Mouse (Mus musculus) ES-E14 (cell line): ENCODE data around the gene Gldn. TPM values are rescaled to one million over a fixed set of nuclear protein-coding genes. Genes with fewer than 3 reads are reported as not detected.

ENCODE experiments used
- DNase-seq: peaks from one replicate; pipeline ENCODE4 v3.0.0-alpha.2; 2013; ENCODE audit warnings: low read depth, low spot score
- H3K27ac ChIP-seq: 2 replicates; pipeline ENCODE4 v1.5.1; 2012; ENCODE audit warnings: low read depth, mild to moderate bottlenecking, low read length, moderate library complexity, mixed read lengths; ENCODE audit not compliant: poor library complexity, insufficient read depth, severe bottlenecking
- H3K36me3 ChIP-seq: 2 replicates; pipeline ENCODE4 v1.6.1; 2012; ENCODE audit warnings: mild to moderate bottlenecking, low read length, moderate library complexity, mixed read lengths; ENCODE audit not compliant: control insufficient read depth, poor library complexity, insufficient read depth, severe bottlenecking
- H3K4me1 ChIP-seq, 2 experiments: fragments of 150-350 bp in 1 of 2; sonication (generic) in 1 of 2; 2 replicates each; pipeline ENCODE4 v1.6.1; 2012; ENCODE audit warnings: low read length in 2 of 2, mild to moderate bottlenecking in 1 of 2, mixed read lengths in 1 of 2; ENCODE audit not compliant: control insufficient read depth in 2 of 2, insufficient read depth in 2 of 2, poor library complexity in 1 of 2
- H3K4me3 ChIP-seq, 2 experiments: fragments of 150-350 bp in 1 of 2; sonication (generic) in 1 of 2; 2 replicates each; pipeline ENCODE4 v1.5.1; 2012; ENCODE audit warnings: low read length in 2 of 2, low read depth in 1 of 2, mild to moderate bottlenecking in 1 of 2, mixed read lengths in 1 of 2; ENCODE audit not compliant: insufficient read depth in 1 of 2, poor library complexity in 1 of 2, severe bottlenecking in 1 of 2
- H3K9ac ChIP-seq: 2 replicates; pipeline ENCODE4 v1.6.1; 2012; ENCODE audit warnings: low read depth, mild to moderate bottlenecking, low read length, mixed read lengths; ENCODE audit not compliant: poor library complexity, insufficient read depth, severe bottlenecking
- H3K9me3 ChIP-seq: fragments of 150-350 bp; sonication (generic); 2 replicates; pipeline ENCODE4 v1.6.1; 2012; ENCODE audit warnings: low read depth, mild to moderate bottlenecking, low read length; ENCODE audit not compliant: control insufficient read depth, insufficient read depth
- CHD2 ChIP-seq: IDR thresholded peaks from 2 replicates; pipeline ENCODE4 v1.6.1; 2014; ENCODE audit warnings: mild to moderate bottlenecking, low read depth, low read length, inconsistent platforms
- HCFC1 ChIP-seq: IDR thresholded peaks from 2 replicates; pipeline ENCODE4 v1.6.1; 2012; ENCODE audit warnings: low read length, inconsistent platforms, borderline replicate concordance; ENCODE audit not compliant: insufficient read depth
- MAFK ChIP-seq: IDR thresholded peaks from 2 replicates; pipeline ENCODE4 v1.6.1; 2014; ENCODE audit warnings: mild to moderate bottlenecking, low read depth, low read length, inconsistent platforms; ENCODE audit not compliant: insufficient read depth
- ZC3H11A ChIP-seq: IDR thresholded peaks from 2 replicates; pipeline ENCODE4 v1.6.1; 2012; ENCODE audit warnings: low read depth, mild to moderate bottlenecking, inconsistent platforms, low read length, borderline replicate concordance
- ZNF384 ChIP-seq: IDR thresholded peaks from 2 replicates; pipeline ENCODE4 v1.6.1; 2012; ENCODE audit warnings: low read depth, low read length, inconsistent platforms
- in situ Hi-C, 2 experiments: fragments of 600-800 bp; cut with MboI; formaldehyde crosslinking; loops; one replicate each; pipeline ENCODE4 v1.15.1; 2025; ENCODE audit warnings: low sequenced_read_pairs in 2 of 2, inconsistent platforms in 1 of 2; ENCODE audit not compliant: unreplicated experiment in 2 of 2
- total RNA-seq: library from RNA; depleted of rRNA; stranded (reverse); fragments of 300-350 nt; gene quantifications from 2 replicates; pipeline ENCODE4 v1.2.3, GENCODE M21; 2012

Gldn gene
- total RNA-seq, 1 experiment: not detected

DNA sequence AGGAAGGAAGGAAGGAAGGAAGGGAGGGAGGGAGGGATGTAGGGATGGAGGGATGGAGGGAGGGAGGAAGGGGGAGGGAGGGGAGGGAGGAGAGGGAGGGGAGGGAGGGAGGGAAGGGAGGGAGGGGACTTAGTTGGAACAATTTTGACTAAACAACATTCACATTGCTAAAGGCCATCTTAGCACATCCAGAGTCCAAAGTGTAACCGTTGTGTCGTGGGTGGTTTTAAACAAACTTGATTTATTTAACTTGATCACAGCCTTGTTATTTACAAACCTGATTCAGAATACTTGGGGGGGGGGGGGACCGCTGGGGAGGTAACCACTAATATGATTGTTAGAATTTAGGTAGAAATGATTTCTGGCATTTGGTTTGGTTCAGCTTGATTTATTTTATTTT, 13.1 kb downstream of the Gldn start:
- in situ Hi-C loops: no loop called here
- H3K4me1 ChIP-seq: peaks cover 0 to 2% of the 10 kb centered on the region in 2 experiments; a peak in 1 of 4 replicates

DNA sequence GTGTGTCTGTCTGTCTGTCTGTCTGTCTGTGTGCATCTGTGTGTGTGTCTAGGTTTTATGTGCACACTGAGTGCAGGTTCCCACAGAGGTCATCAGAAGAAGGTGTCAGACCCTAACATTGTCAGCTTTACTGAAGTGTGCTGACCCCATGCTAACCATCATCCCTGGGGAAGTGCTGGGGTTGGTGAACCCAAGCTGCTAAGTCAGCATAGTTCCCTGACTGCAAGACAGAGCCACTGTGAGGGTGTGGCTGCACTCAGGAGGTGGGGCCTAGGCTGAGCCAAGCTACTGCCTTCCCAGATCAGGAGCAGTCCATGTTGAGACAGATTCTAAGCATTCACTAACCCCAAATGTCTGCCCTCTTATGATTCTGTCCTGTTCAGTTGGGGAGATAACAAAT, 13.5 kb downstream of the Gldn start:
- peak; percentile 84 for TF ChIP-seq MAFK
- TF ChIP-seq ZC3H11A: no peak
- no peak overlapping the region for H3K9ac ChIP-seq
- no peaks in the 10 kb centered on the region for H3K36me3 ChIP-seq
- in situ Hi-C loops: no loop called here
- no peak overlapping the region for H3K4me3 ChIP-seq
- DNase-seq: no peak
- H3K9me3 ChIP-seq: no peaks in the 10 kb centered on the region
- peaks cover 0 to 2% of the 10 kb centered on the region in 2 experiments; a peak in 1 of 4 replicates for H3K4me1 ChIP-seq
- no peak overlapping the region for H3K27ac ChIP-seq

More for the DNA sequence above, 13.1 kb downstream of the Gldn start:
- TF ChIP-seq ZC3H11A: no peak
- no peak for TF ChIP-seq ZNF384
- H3K36me3 ChIP-seq: no peaks in the 10 kb centered on the region
- DNase-seq: no peak
- no peak overlapping the region for H3K9ac ChIP-seq
- no peak overlapping the region for H3K27ac ChIP-seq
- no peak overlapping the region for H3K4me3 ChIP-seq
- no peaks in the 10 kb centered on the region for H3K9me3 ChIP-seq

DNA sequence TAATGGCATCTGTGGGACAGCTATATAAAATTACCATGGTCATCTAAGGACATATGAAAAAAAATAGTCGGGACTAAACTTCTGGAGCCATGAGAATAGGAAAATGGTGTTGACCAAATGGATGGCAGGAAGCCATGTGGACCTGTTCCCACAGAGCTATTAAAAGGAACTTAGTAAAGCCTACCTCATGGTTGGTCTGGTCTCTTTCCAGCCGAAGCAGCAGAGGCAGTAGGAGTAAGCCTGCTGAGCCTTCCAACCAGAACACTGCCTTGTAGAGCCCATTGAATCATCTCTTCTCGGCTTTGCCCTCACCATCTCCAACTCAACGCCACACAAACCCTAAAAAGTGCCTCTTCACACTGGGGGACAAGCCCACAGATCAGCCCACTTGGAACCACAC, 15.0 kb downstream of the Gldn start:
- TF ChIP-seq ZC3H11A (no peak), MAFK (no peak), HCFC1 (no peak), CHD2 (no peak), ZNF384 (no peak)
- in situ Hi-C loops: no loop called here
- H3K27ac ChIP-seq: no peak overlapping the region
- no peak overlapping the region for H3K9ac ChIP-seq
- H3K4me1 ChIP-seq: peaks cover 0 to 2% of the 10 kb centered on the region in 2 experiments; a peak in 1 of 4 replicates
- H3K36me3 ChIP-seq: no peaks in the 10 kb centered on the region
- no peak overlapping the region for H3K4me3 ChIP-seq
- DNase-seq: no peak
- H3K9me3 ChIP-seq: no peaks in the 10 kb centered on the region

DNA sequence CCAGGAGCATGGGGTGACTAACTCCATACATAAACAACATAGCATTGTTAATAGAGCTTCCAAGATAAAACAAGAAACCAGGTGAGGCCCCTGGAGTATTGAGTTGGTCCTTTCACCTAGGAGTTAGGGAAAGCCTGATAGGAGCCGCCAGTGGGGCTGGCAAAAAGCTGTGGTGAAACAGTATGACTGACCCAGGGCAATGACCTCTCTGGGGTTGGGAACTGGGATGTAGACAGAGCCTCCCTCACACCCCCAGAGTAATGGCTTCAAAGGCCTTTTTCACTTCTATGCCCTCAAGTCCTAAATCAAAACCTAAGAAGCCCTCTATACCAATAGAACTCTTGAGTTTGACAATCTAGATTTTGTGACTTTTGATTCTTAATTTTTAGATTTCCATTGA, 21.9 kb downstream of the Gldn start:
- in situ Hi-C loops: no loop called here
- no peak overlapping the region for H3K4me3 ChIP-seq
- TF ChIP-seq HCFC1 (no peak), ZC3H11A (no peak), MAFK (no peak), CHD2 (no peak), ZNF384 (no peak)

DNA sequence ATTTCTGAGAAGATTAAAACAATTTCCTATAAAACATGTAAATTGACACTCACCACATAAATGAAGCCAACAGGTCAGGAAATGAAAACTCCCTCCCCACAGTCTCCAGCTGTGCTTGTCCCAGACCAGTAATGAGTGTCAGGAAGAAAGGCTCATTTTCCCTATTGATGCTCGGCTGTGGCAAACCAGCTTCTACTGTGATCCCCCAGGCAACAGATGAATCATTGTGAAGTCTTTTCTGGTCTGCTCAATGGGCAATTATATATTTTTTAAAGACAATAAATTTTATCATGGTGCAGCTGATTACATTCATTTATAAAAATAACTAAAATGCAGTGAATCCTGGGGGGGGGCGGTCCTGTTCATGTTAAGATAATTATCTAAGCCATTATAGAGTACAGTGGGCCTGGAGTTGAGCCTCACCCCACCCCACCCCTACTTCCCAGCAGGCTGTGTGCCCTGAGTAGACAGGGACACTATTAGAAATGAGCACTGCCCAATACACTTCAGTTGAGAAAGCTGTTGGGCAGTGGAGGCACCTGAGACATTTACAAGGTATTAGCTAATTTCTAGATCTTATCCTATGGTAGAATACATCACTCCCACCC, 22.6 kb downstream of the Gldn start:
- Histone ChIP-seq H3K4me1 (no peaks in the 10 kb centered on the region), H3K9ac (no peak overlapping the region), H3K9me3 (no peaks in the 10 kb centered on the region), H3K27ac (no peak overlapping the region), H3K36me3 (no peaks in the 10 kb centered on the region), H3K4me3 (no peak overlapping the region)
- in situ Hi-C loops: no loop called here
- TF ChIP-seq ZC3H11A (no peak), HCFC1 (no peak), ZNF384 (no peak), MAFK (no peak), CHD2 (no peak)
- DNase-seq: no peak

More for the DNA sequence above, 21.9 kb downstream of the Gldn start:
- no peak overlapping the region for H3K27ac ChIP-seq
- no peaks in the 10 kb centered on the region for H3K36me3 ChIP-seq
- no peak for DNase-seq
- H3K9me3 ChIP-seq: no peaks in the 10 kb centered on the region
- H3K4me1 ChIP-seq: no peaks in the 10 kb centered on the region
- no peak overlapping the region for H3K9ac ChIP-seq
